Mouse (Mus musculus): ENCODE measurements around the gene Pkd1. TPM values are rescaled to one million over a fixed set of nuclear protein-coding genes. Genes with fewer than 3 reads are reported as not detected.

Pkd1 gene
- total and polyA plus RNA-seq, 3 experiments = 5.0 to 28.0 (median 5.8) TPM

DNA sequence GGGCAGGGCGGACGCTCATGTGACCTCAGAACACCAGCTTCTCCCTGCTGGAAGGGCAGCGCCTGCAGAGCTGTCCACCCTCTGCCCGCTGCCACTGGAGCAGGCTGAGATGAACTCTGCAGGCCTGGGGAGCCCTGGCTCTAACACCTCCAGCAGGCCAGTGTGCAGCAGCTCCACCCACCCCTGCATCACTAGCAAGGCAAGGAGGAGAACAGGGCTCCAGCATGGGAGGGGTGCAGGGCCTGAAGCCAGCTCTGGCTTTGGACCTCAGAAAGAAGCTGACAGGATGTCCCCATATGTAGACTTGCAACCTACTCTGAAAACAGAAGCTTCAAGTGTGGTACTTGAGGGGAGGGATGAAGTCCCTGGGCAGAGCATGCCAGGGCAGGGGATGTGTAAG is 50.9 kb downstream of the Pkd1 start:
- Histone ChIP-seq H3K9me3 (replicated peaks) (no peaks in the 10 kb centered on the region), H3K4me1 (ENCODE audit: insufficient read depth, low read depth, low read length) (peaks cover 16% of the 10 kb centered on the region), H3K27me3 (ENCODE audit: insufficient read depth, low read length) (no peaks in the 10 kb centered on the region), H3K4me3 (ENCODE audit: low read depth, low read length) (no peak overlapping the region), H3K36me3 (replicated peaks) (peaks cover 97% of the 10 kb centered on the region)
- DNase-seq (ENCODE audit: low spot score) (no peak), ATAC-seq (ENCODE audit: extremely low read depth, insufficient number of reproducible peaks, low FRiP score, poor library complexity, severe bottlenecking) (no peak)
- TF ChIP-seq POLR2AphosphoS5 (IDR thresholded peaks at IDR 0.05; ENCODE audit: insufficient replicate concordance, low read depth, low read length) (no peak), GATA2 (IDR thresholded peaks at IDR 0.05; ENCODE audit: borderline replicate concordance, low read depth, low read length) (no peak), CTCF (IDR thresholded peaks at IDR 0.05; ENCODE audit: low read depth, low read length) (no peak), TAL1 (conservative IDR thresholded peaks at IDR 0.05; ENCODE audit: low read depth, low read length) (no peak)

DNA sequence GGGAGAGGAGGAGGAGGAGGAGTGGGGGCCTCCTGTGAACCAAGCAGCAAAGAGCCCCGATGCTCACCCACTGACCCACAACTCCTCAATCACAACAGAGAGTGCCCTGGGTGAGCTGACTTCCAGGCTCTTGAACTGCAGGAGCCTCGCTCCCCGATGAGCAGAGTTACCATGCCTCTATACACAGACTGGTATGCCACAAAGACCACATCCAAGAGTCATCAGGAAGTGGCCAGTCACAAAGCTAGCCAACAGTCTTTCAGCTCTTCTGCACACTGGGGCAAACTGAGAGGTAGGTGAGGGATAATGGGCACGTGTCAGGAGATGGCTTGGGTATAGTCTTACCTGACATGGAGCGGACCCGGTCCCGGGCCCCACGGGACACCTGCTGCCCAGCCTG is 54.3 kb downstream of the Pkd1 start:
- Histone ChIP-seq H3K4me1 (ENCODE audit: insufficient read depth, low read depth, low read length) (peaks cover 21% of the 10 kb centered on the region), H3K27me3 (ENCODE audit: insufficient read depth, low read length) (no peaks in the 10 kb centered on the region), H3K9me3 (replicated peaks) (no peaks in the 10 kb centered on the region), H3K4me3 (ENCODE audit: low read depth, low read length) (no peak overlapping the region), H3K36me3 (replicated peaks) (peaks cover 97% of the 10 kb centered on the region)
- DNase-seq (ENCODE audit: low spot score) (no peak), ATAC-seq (ENCODE audit: extremely low read depth, insufficient number of reproducible peaks, low FRiP score, poor library complexity, severe bottlenecking) (no peak)
- no peak for TF ChIP-seq POLR2AphosphoS5 (IDR thresholded peaks at IDR 0.05; ENCODE audit: insufficient replicate concordance, low read depth, low read length)
- no peak for TF ChIP-seq GATA2 (IDR thresholded peaks at IDR 0.05; ENCODE audit: borderline replicate concordance, low read depth, low read length)
- TF ChIP-seq GATA1 (IDR thresholded peaks at IDR 0.05; ENCODE audit: borderline replicate concordance, low read length) = no peak
- TF ChIP-seq TAL1 (conservative IDR thresholded peaks at IDR 0.05; ENCODE audit: low read depth, low read length) = no peak
- no peak for TF ChIP-seq CTCF (IDR thresholded peaks at IDR 0.05; ENCODE audit: low read depth, low read length)

DNA sequence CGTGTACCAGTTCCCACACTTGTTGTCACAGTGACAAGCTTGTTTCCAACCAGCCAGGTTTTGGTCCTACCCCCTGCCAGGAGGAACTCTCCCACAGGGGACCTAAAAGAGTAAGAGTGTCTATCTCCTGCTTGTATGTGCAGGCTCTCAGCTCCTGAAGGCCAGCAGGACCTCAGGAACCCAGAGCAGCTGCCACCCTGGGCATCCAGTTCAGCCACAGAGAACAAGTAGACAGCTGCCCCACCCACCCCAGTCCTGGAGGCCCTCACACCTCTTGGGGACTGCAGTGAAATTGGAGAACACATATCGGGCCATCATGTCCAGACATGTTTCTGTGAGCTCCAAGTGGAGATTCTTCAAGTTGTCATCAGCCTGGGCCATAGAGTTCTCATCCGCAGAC is 54.9 kb downstream of the Pkd1 start:
- Histone ChIP-seq H3K27me3 (ENCODE audit: insufficient read depth, low read length) (no peaks in the 10 kb centered on the region), H3K9me3 (replicated peaks) (no peaks in the 10 kb centered on the region), H3K36me3 (replicated peaks) (peaks cover 94% of the 10 kb centered on the region), H3K4me1 (ENCODE audit: insufficient read depth, low read depth, low read length) (peaks cover 21% of the 10 kb centered on the region), H3K4me3 (ENCODE audit: low read depth, low read length) (no peak overlapping the region)
- no peak for TF ChIP-seq GATA1 (IDR thresholded peaks at IDR 0.05; ENCODE audit: borderline replicate concordance, low read length)
- DNase-seq (ENCODE audit: low spot score) (no peak), ATAC-seq (ENCODE audit: extremely low read depth, insufficient number of reproducible peaks, low FRiP score, poor library complexity, severe bottlenecking) (no peak)

- TF ChIP-seq GATA1 (IDR thresholded peaks at IDR 0.05; ENCODE audit: borderline replicate concordance, low read length) = no peak
- TF ChIP-seq POLR2AphosphoS5 (IDR thresholded peaks at IDR 0.05; ENCODE audit: insufficient replicate concordance, low read depth, low read length) = no peak
- no peak for TF ChIP-seq GATA2 (IDR thresholded peaks at IDR 0.05; ENCODE audit: borderline replicate concordance, low read depth, low read length)
- TF ChIP-seq CTCF (IDR thresholded peaks at IDR 0.05; ENCODE audit: low read depth, low read length) = no peak
- TF ChIP-seq TAL1 (conservative IDR thresholded peaks at IDR 0.05; ENCODE audit: low read depth, low read length) = no peak
- Histone ChIP-seq H3K36me3 (replicated peaks) (peaks cover 78% of the 10 kb centered on the region), H3K4me1 (ENCODE audit: insufficient read depth, low read depth, low read length) (peaks cover 32% of the 10 kb centered on the region), H3K27me3 (ENCODE audit: insufficient read depth, low read length) (no peaks in the 10 kb centered on the region), H3K9me3 (replicated peaks) (no peaks in the 10 kb centered on the region), H3K4me3 (ENCODE audit: low read depth, low read length) (no peak overlapping the region)
- ATAC-seq (ENCODE audit: extremely low read depth, insufficient number of reproducible peaks, low FRiP score, poor library complexity, severe bottlenecking) (no peak), DNase-seq (ENCODE audit: low spot score) (no peak)
Measured at GRCm38 (mm10) chr17:24608370-24608769, 58.7 kb downstream of the Pkd1 start.

DNA sequence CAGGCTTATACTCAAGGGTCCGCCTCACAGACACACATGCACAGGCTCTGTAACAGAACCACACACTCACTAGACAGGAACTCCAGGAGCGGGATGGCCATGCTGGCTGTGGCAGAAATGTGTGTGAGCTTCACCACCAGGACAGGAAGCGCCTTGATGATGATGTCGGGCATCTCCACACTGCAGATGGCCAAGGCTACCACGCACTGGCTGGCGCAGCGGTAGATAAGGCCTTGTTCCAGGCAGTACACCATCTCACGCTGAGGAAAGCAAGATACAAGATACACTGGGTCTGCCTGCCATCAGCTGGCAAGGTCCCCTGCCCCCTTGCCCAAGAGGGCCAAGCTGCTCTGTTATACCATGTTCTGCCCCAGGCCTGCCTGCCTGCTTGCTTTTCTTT is 59.2 kb downstream of the Pkd1 start:
- Histone ChIP-seq H3K27me3 (ENCODE audit: insufficient read depth, low read length) (no peaks in the 10 kb centered on the region), H3K4me3 (ENCODE audit: low read depth, low read length) (no peak overlapping the region), H3K36me3 (replicated peaks) (peaks cover 81% of the 10 kb centered on the region), H3K4me1 (ENCODE audit: insufficient read depth, low read depth, low read length) (peaks cover 31% of the 10 kb centered on the region), H3K9me3 (replicated peaks) (no peaks in the 10 kb centered on the region)
- no peak for TF ChIP-seq GATA1 (IDR thresholded peaks at IDR 0.05; ENCODE audit: borderline replicate concordance, low read length)
- no peak for TF ChIP-seq POLR2AphosphoS5 (IDR thresholded peaks at IDR 0.05; ENCODE audit: insufficient replicate concordance, low read depth, low read length)
- no peak for TF ChIP-seq GATA2 (IDR thresholded peaks at IDR 0.05; ENCODE audit: borderline replicate concordance, low read depth, low read length)
- TF ChIP-seq CTCF (IDR thresholded peaks at IDR 0.05; ENCODE audit: low read depth, low read length) = no peak
- no peak for TF ChIP-seq TAL1 (conservative IDR thresholded peaks at IDR 0.05; ENCODE audit: low read depth, low read length)
- ATAC-seq (ENCODE audit: extremely low read depth, insufficient number of reproducible peaks, low FRiP score, poor library complexity, severe bottlenecking) (no peak), DNase-seq (ENCODE audit: low spot score) (no peak)

- no peaks in the 10 kb centered on the region for H3K27me3 ChIP-seq (ENCODE audit: insufficient read depth, low read length)
- H3K9me3 ChIP-seq (replicated peaks) = no peaks in the 10 kb centered on the region
- H3K36me3 ChIP-seq (replicated peaks) = peaks cover 81% of the 10 kb centered on the region
- ATAC-seq (ENCODE audit: extremely low read depth, insufficient number of reproducible peaks, low FRiP score, poor library complexity, severe bottlenecking) (no peak), DNase-seq (ENCODE audit: low spot score) (no peak)
- no peak overlapping the region for H3K4me3 ChIP-seq (ENCODE audit: low read depth, low read length)
- H3K4me1 ChIP-seq (ENCODE audit: insufficient read depth, low read depth, low read length) = peaks cover 14% of the 10 kb centered on the region
- TF ChIP-seq POLR2AphosphoS5 (IDR thresholded peaks at IDR 0.05; ENCODE audit: insufficient replicate concordance, low read depth, low read length) (no peak), GATA1 (IDR thresholded peaks at IDR 0.05; ENCODE audit: borderline replicate concordance, low read length) (no peak), TAL1 (conservative IDR thresholded peaks at IDR 0.05; ENCODE audit: low read depth, low read length) (no peak), GATA2 (IDR thresholded peaks at IDR 0.05; ENCODE audit: borderline replicate concordance, low read depth, low read length) (no peak), CTCF (IDR thresholded peaks at IDR 0.05; ENCODE audit: low read depth, low read length) (no peak)
Measured at GRCm38 (mm10) chr17:24610711-24611110, 61.1 kb downstream of the Pkd1 start.

Data from G1E (cell line).